Mouse (Mus musculus) neural tube, embryonic 14.5 days (tissue): ENCODE data around the gene Rab7b. TPM values are rescaled to one million over a fixed set of nuclear protein-coding genes. Genes with fewer than 3 reads are reported as not detected.

Experiments used
- ATAC-seq: fragments of 200-750 bp; cut with Nextera tagmentation; 2 replicates; pipeline ENCODE4 v1.8.0; 2017; ENCODE audit warnings: low read depth, mild to moderate bottlenecking, moderate TSS enrichment, moderate library complexity
- H3K27ac ChIP-seq: fragments of 300-500 bp; sonication (generic); 2 replicates; pipeline ENCODE4 v1.5.1; 2014; ENCODE audit warnings: low read depth, mild to moderate bottlenecking, control low read depth, low read length, moderate library complexity, mixed read lengths
- H3K27me3 ChIP-seq: fragments of 300-500 bp; sonication (generic); 2 replicates; pipeline ENCODE4 v1.6.1; 2014; ENCODE audit warnings: low read length; ENCODE audit not compliant: control insufficient read depth, insufficient read depth
- H3K36me3 ChIP-seq: fragments of 300-500 bp; sonication (generic); 2 replicates; pipeline ENCODE4 v1.6.1; 2014; ENCODE audit warnings: low read length, mixed read lengths; ENCODE audit not compliant: control insufficient read depth, insufficient read depth
- H3K4me1 ChIP-seq: fragments of 300-500 bp; sonication (generic); 2 replicates; pipeline ENCODE4 v1.6.1; 2014; ENCODE audit warnings: low read length; ENCODE audit not compliant: control insufficient read depth, insufficient read depth
- H3K4me2 ChIP-seq: fragments of 300-500 bp; sonication (generic); 2 replicates; pipeline ENCODE4 v1.6.1; 2014; ENCODE audit warnings: mild to moderate bottlenecking, low read depth, low read length, control low read depth
- H3K4me3 ChIP-seq: fragments of 300-500 bp; sonication (generic); 2 replicates; pipeline ENCODE4 v1.5.1; 2014; ENCODE audit warnings: low read depth, low read length, control low read depth, mixed read lengths
- H3K9ac ChIP-seq: fragments of 300-500 bp; sonication (generic); replicated peaks from 2 replicates; pipeline ENCODE4 v1.6.1; 2014; ENCODE audit warnings: low read depth, mild to moderate bottlenecking, control low read depth, low read length, mixed read lengths
- H3K9me3 ChIP-seq: fragments of 300-500 bp; sonication (generic); 2 replicates; pipeline ENCODE4 v1.6.1; 2016; ENCODE audit warnings: low read length; ENCODE audit not compliant: control insufficient read depth
- WGBS: fragments of 180-500 bp; shearing (Covaris S2); extraction: QIAGEN DNeasy Blood & Tissue Kit; methylation state at CpG from one replicate; pipeline ENCODE4 v1.1.7; 2014; 5-methylcytosine and 5-hydroxymethylcytosine counted together
- polyA plus RNA-seq: library from polyadenylated mRNA; unstranded; fragments of >200 nt; fragmentation: Nextera tagmentation; extraction: Ambion mirVana; gene quantifications from 2 replicates; pipeline ENCODE4 v1.2.1, GENCODE M21; 2014

Gene Rab7b
- polyA plus RNA-seq = 0.48 and 1.0 TPM in 2 replicates

GRCm38 (mm10) chr1:131688475-131688874 is at the start of gene Rab7b:
Gene Rab7b (plus strand): TSS chr1:131688695.
- no peaks in the 10 kb centered on the region for H3K9me3 ChIP-seq
- H3K9ac ChIP-seq = no peak within 1 kb of the TSS
- no peak within 1 kb of the TSS for H3K4me3 ChIP-seq
- no peaks in the 10 kb centered on the region for H3K36me3 ChIP-seq
- H3K27ac ChIP-seq = no peak within 1 kb of the TSS
- no peaks in the 10 kb centered on the region for H3K27me3 ChIP-seq
- H3K4me2 ChIP-seq = no peak within 1 kb of the TSS
- H3K4me1 ChIP-seq = no peaks in the 10 kb centered on the region
- WGBS = 67% methylated on average over 8 of the region's 8 CpGs
- ATAC-seq = no peak

DNA sequence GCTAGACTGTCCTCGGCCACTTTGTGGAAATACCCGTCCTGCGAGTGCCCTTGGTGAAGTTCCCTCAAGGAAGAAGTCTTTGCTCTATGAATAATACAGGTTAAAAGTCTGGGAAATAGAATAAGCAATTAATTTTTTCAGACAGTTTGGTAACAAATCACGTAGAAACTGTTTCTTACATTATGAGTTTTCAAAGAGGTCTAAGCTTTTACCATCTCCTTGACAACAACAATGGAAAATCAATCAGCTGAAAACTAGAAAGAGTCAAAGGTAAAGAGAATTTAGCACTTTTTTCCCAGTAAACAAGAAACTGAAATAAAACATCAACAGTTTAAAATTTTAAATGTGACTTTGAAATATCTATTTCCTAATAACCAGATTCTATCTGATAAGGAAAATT is 48.4 kb upstream of the Rab7b start:
- ATAC-seq = no peak
- H3K4me1 ChIP-seq = no peaks in the 10 kb centered on the region
- no peaks in the 10 kb centered on the region for H3K36me3 ChIP-seq
- no peaks in the 10 kb centered on the region for H3K27me3 ChIP-seq
- no peak overlapping the region for H3K9ac ChIP-seq
- WGBS = 75% methylated on average over 4 of the region's 4 CpGs
- H3K4me3 ChIP-seq = no peak overlapping the region
- no peak overlapping the region for H3K27ac ChIP-seq
- H3K4me2 ChIP-seq = no peak overlapping the region
- no peaks in the 10 kb centered on the region for H3K9me3 ChIP-seq

- Histone ChIP-seq H3K9me3 (no peaks in the 10 kb centered on the region), H3K4me1 (no peaks in the 10 kb centered on the region), H3K4me2 (no peak overlapping the region), H3K27me3 (no peaks in the 10 kb centered on the region), H3K4me3 (no peak overlapping the region), H3K36me3 (no peaks in the 10 kb centered on the region), H3K27ac (no peak overlapping the region), H3K9ac (no peak overlapping the region)
- WGBS = 95% methylated on average over 13 of the region's 13 CpGs
- ATAC-seq = no peak
Observed at GRCm38 (mm10) chr1:131641565-131641964, 46.9 kb upstream of the Rab7b start.

- no peak for ATAC-seq
- H3K27ac ChIP-seq = no peak overlapping the region
- 92% methylated on average over 2 of the region's 2 CpGs for WGBS
- no peak overlapping the region for H3K4me3 ChIP-seq
- H3K36me3 ChIP-seq = no peaks in the 10 kb centered on the region
- H3K4me2 ChIP-seq = no peak overlapping the region
- H3K9ac ChIP-seq = no peak overlapping the region
- no peaks in the 10 kb centered on the region for H3K4me1 ChIP-seq
- no peaks in the 10 kb centered on the region for H3K27me3 ChIP-seq
- no peaks in the 10 kb centered on the region for H3K9me3 ChIP-seq
Observed at GRCm38 (mm10) chr1:131642251-131642650, 46.2 kb upstream of the Rab7b start.

DNA sequence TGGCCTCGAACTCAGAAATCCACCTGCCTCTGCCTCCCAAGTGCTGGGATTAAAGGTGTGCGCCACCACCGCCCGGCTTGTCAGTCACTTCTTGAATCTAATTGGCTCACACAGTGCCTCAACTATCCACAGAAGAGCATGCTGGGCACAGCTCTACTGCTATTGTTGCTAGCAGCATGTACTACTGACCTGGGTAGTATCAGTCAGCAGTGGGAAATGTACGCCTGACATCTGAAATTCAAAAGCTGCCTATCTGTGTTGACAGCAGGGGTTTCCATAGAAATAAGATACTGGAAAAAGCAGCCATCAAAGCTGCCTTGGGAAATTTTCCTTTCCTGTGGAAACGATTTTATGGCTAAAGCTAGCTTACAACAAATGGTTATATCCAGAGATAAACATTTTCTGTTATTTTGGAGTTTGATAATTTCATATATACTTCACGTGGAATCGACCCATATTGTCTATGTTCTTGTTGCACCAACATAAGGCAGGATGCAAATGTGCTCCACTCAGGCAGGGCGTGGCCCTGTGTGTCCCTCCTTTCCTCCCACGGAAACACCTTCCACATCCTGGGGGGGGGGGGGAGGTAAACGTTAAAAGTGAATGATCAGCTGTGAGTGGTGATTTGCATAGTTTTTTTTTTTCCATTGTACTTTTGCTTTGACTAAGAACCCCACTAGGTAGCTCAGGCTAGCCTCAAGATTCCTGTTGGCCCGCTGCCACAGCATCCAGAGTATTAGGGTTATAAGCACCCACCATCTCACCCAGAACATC is 35.6 kb upstream of the Rab7b start:
- Histone ChIP-seq H3K27ac (no peak overlapping the region), H3K4me3 (no peak overlapping the region), H3K9ac (no peak overlapping the region), H3K27me3 (no peaks in the 10 kb centered on the region), H3K4me2 (no peak overlapping the region), H3K4me1 (no peaks in the 10 kb centered on the region), H3K36me3 (no peaks in the 10 kb centered on the region), H3K9me3 (no peaks in the 10 kb centered on the region)
- WGBS = 82% methylated on average over 12 of the region's 12 CpGs
- ATAC-seq = no peak

GRCm38 (mm10) chr1:131655601-131656000 is 32.9 kb upstream of the Rab7b start:
- no peaks in the 10 kb centered on the region for H3K9me3 ChIP-seq
- no peaks in the 10 kb centered on the region for H3K36me3 ChIP-seq
- H3K9ac ChIP-seq = no peak overlapping the region
- no peaks in the 10 kb centered on the region for H3K27me3 ChIP-seq
- no peak overlapping the region for H3K27ac ChIP-seq
- no peak overlapping the region for H3K4me2 ChIP-seq
- no peak for ATAC-seq
- no peak overlapping the region for H3K4me3 ChIP-seq
- 92% methylated on average over 6 of the region's 6 CpGs for whole genome bisulfite sequencing
- H3K4me1 ChIP-seq = no peaks in the 10 kb centered on the region

- no peak overlapping the region for H3K4me3 ChIP-seq
- peak overlapping the region; percentile 48 for H3K4me2 ChIP-seq
- no peaks in the 10 kb centered on the region for H3K9me3 ChIP-seq
- no peaks in the 10 kb centered on the region for H3K4me1 ChIP-seq
- under 1% methylated on average over 11 of the region's 11 CpGs for WGBS
- H3K27ac ChIP-seq = peak overlapping the region; percentile 85
- no peaks in the 10 kb centered on the region for H3K36me3 ChIP-seq
- H3K9ac ChIP-seq = peak overlapping the region; percentile 47
- ATAC-seq = peak; percentile 95
- no peaks in the 10 kb centered on the region for H3K27me3 ChIP-seq
Observed at GRCm38 (mm10) chr1:131657945-131658354, 30.5 kb upstream of the Rab7b start.

- no peak overlapping the region for H3K27ac ChIP-seq
- WGBS = 76% methylated on average over 5 of the region's 5 CpGs
- H3K36me3 ChIP-seq = no peaks in the 10 kb centered on the region
- no peak overlapping the region for H3K4me2 ChIP-seq
- H3K4me1 ChIP-seq = no peaks in the 10 kb centered on the region
- H3K4me3 ChIP-seq = no peak overlapping the region
- no peaks in the 10 kb centered on the region for H3K9me3 ChIP-seq
- H3K9ac ChIP-seq = no peak overlapping the region
- no peak for ATAC-seq
- H3K27me3 ChIP-seq = no peaks in the 10 kb centered on the region
Observed at GRCm38 (mm10) chr1:131659512-131660085, 28.9 kb upstream of the Rab7b start.

DNA sequence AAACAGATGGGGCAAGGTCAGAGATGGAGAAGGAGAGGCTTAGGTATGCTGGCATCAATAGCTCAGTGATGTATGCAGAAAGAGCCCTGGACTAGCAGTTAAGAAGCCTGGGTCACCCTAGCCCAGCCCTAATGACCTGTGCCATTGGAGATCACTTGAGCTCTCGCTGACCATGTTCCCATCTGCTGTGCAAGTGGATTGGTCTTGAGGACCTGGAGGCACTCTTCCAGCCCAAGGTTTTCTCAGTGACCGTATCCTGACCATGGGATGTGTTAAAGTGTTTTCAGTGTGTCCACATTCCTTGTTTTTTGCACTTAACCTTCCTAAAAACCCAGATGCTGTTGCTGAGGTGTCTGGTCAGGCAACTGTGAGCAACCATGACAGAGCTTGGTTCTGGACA is 28.2 kb upstream of the Rab7b start:
- no peak for ATAC-seq
- H3K36me3 ChIP-seq = no peaks in the 10 kb centered on the region
- 90% methylated on average over 2 of the region's 2 CpGs for WGBS

More for the DNA sequence above, 28.2 kb upstream of the Rab7b start:
- H3K4me3 ChIP-seq = no peak overlapping the region
- H3K4me2 ChIP-seq = no peak overlapping the region
- H3K4me1 ChIP-seq = no peaks in the 10 kb centered on the region
- no peaks in the 10 kb centered on the region for H3K9me3 ChIP-seq
- H3K27ac ChIP-seq = no peak overlapping the region
- H3K9ac ChIP-seq = no peak overlapping the region
- no peaks in the 10 kb centered on the region for H3K27me3 ChIP-seq
